Mouse (Mus musculus) hindbrain, embryonic 15.5 days (tissue): ENCODE data around the gene Mctp2. TPM values are rescaled to one million over a fixed set of nuclear protein-coding genes. Genes with fewer than 3 reads are reported as not detected.
A peak's percentile ranks its signal among the peaks of the same experiment; 100 is the strongest.
"Not testable (repeated sequence)": the region's sequence is repeated elsewhere in the genome, so short reads cannot be mapped to it uniquely, and the experiment has no call there.

ENCODE experiments used
- ATAC-seq: fragments of 200-750 bp; cut with Nextera tagmentation; 2 replicates; pipeline ENCODE4 v1.8.0; 2017; ENCODE audit warnings: low read depth, moderate number of reproducible peaks, moderate TSS enrichment; ENCODE audit not compliant: low FRiP score
- H3K27ac ChIP-seq: fragments of 300-500 bp; sonication (generic); replicated peaks from 2 replicates; pipeline ENCODE4 v1.5.1; 2015; ENCODE audit warnings: mild to moderate bottlenecking, inconsistent platforms
- H3K27me3 ChIP-seq: fragments of 300-500 bp; sonication (generic); 2 replicates; pipeline ENCODE4 v1.6.1; 2015; ENCODE audit warnings: control low read depth, inconsistent platforms
- H3K36me3 ChIP-seq: fragments of 300-500 bp; sonication (generic); 2 replicates; pipeline ENCODE4 v1.6.1; 2015; ENCODE audit warnings: control low read depth, inconsistent platforms
- H3K4me1 ChIP-seq: fragments of 300-500 bp; sonication (generic); replicated peaks from 2 replicates; pipeline ENCODE4 v1.6.1; 2015; ENCODE audit warnings: control low read depth, inconsistent platforms
- H3K4me2 ChIP-seq: fragments of 300-500 bp; sonication (generic); 2 replicates; pipeline ENCODE4 v1.6.1; 2015; ENCODE audit warnings: moderate library complexity, mild to moderate bottlenecking, inconsistent platforms
- H3K4me3 ChIP-seq: fragments of 300-500 bp; sonication (generic); 2 replicates; pipeline ENCODE4 v1.5.1; 2015; ENCODE audit warnings: mild to moderate bottlenecking, inconsistent platforms
- H3K9ac ChIP-seq: fragments of 300-500 bp; sonication (generic); 2 replicates; pipeline ENCODE4 v1.6.1; 2015; ENCODE audit warnings: inconsistent platforms
- H3K9me3 ChIP-seq: fragments of 300-500 bp; sonication (generic); 2 replicates; pipeline ENCODE4 v1.6.1; 2016; ENCODE audit warnings: control low read depth, inconsistent platforms
- WGBS: fragments of 180-500 bp; shearing (Covaris S2); methylation state at CpG from one replicate; pipeline ENCODE4 v1.1.7; 2015; 5-methylcytosine and 5-hydroxymethylcytosine counted together
- polyA plus RNA-seq: library from polyadenylated mRNA; unstranded; fragments of >200 nt; fragmentation: Nextera tagmentation; extraction: Ambion mirVana; gene quantifications from 2 replicates; pipeline ENCODE4 v1.2.1, GENCODE M21; 2015

Mctp2 gene
- polyA plus RNA-seq, 1 experiment from 2014 or later = 0.75 TPM

- Histone ChIP-seq H3K4me3 (no peak overlapping the region), H3K4me1 (no peaks in the 10 kb centered on the region), H3K36me3 (no peaks in the 10 kb centered on the region), H3K9ac (no peak overlapping the region), H3K27me3 (no peaks in the 10 kb centered on the region), H3K27ac (no peak overlapping the region), H3K4me2 (no peak overlapping the region), H3K9me3 (no peaks in the 10 kb centered on the region)
- 91% methylated on average over 8 of the region's 8 CpGs for WGBS
- no peak for ATAC-seq
Observed at GRCm38 (mm10) chr7:72260766-72261655, 45.4 kb downstream of the Mctp2 start.

DNA sequence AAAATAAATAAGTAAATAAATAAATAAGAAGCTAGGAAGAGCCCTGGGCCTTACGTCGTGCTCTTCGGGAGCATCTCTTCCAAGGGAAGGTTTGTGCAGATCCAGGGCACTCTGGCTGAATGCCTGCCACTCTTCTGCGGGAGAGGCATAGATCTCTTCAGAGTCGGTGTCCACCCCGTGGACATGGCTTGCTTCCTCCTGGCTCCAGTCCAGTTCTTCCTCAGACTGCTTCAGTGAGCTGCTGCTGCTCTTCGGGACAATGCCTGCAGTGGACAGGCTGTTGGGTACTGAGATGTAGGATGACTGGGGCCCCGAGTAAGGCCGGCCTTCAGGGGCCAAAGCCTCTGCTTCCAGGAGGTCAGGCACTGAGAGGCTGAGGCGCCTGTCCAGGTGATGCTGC lies 47.4 kb downstream of the Mctp2 start:
- Histone ChIP-seq H3K4me1 (no peaks in the 10 kb centered on the region), H3K9me3 (no peaks in the 10 kb centered on the region), H3K4me3 (no peak overlapping the region), H3K27ac (no peak overlapping the region), H3K36me3 (no peaks in the 10 kb centered on the region), H3K27me3 (no peaks in the 10 kb centered on the region), H3K9ac (no peak overlapping the region), H3K4me2 (no peak overlapping the region)
- WGBS = 88% methylated on average over 10 of the region's 10 CpGs
- no peak for ATAC-seq

- not testable (repeated sequence) for H3K4me1 ChIP-seq, H3K36me3 ChIP-seq, H3K27ac ChIP-seq, H3K9me3 ChIP-seq, H3K4me3 ChIP-seq, H3K4me2 ChIP-seq, H3K27me3 ChIP-seq, H3K9ac ChIP-seq, ATAC-seq
- 92% methylated on average over 9 of the region's 9 CpGs for WGBS
Observed at GRCm38 (mm10) chr7:72250326-72250725, 56.1 kb downstream of the Mctp2 start.

DNA sequence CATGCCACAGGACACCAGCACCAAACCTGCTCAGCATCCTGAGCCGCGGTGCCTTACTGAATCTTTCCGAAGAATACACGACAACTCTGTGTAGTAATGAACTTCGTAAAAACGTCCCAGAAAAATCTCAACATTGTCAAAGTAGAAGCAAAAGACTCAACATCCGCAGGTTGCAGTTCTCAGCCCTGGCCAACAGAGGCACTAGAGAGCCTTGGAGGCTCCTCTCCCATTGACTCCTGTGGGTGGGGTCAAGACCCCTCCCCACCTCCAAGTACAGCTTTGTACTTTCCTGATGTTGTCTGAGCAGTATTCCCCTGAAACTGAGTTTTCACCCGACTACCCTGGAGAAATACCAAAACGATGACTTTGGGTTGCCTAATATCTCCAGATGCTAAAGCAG lies 65.1 kb downstream of the Mctp2 start:
- Histone ChIP-seq H3K27ac (no peak overlapping the region), H3K9ac (no peak overlapping the region), H3K9me3 (no peaks in the 10 kb centered on the region), H3K36me3 (no peaks in the 10 kb centered on the region), H3K4me1 (no peaks in the 10 kb centered on the region), H3K4me2 (no peak overlapping the region), H3K4me3 (no peak overlapping the region), H3K27me3 (no peaks in the 10 kb centered on the region)
- 92% methylated on average over 9 of the region's 9 CpGs for WGBS
- ATAC-seq = no peak

GRCm38 (mm10) chr7:72239782-72240493 lies 66.5 kb downstream of the Mctp2 start:
- no peak overlapping the region for H3K4me2 ChIP-seq
- no peaks in the 10 kb centered on the region for H3K27me3 ChIP-seq
- H3K36me3 ChIP-seq = no peaks in the 10 kb centered on the region
- no peaks in the 10 kb centered on the region for H3K9me3 ChIP-seq
- 34% methylated on average over 3 of the region's 3 CpGs for WGBS
- H3K4me3 ChIP-seq = no peak overlapping the region
- ATAC-seq = no peak
- H3K4me1 ChIP-seq = no peaks in the 10 kb centered on the region
- H3K27ac ChIP-seq = no peak overlapping the region
- H3K9ac ChIP-seq = no peak overlapping the region

GRCm38 (mm10) chr7:72238575-72238974 lies 67.8 kb downstream of the Mctp2 start:
- WGBS = 49% methylated on average over 4 of the region's 4 CpGs
- Histone ChIP-seq H3K9ac (no peak overlapping the region), H3K36me3 (no peaks in the 10 kb centered on the region), H3K4me2 (no peak overlapping the region), H3K27ac (no peak overlapping the region), H3K9me3 (no peaks in the 10 kb centered on the region), H3K4me1 (no peaks in the 10 kb centered on the region), H3K4me3 (no peak overlapping the region), H3K27me3 (no peaks in the 10 kb centered on the region)
- ATAC-seq = 0 out of 2 replicates have a peak, but pooled peaks have one; percentile 34

DNA sequence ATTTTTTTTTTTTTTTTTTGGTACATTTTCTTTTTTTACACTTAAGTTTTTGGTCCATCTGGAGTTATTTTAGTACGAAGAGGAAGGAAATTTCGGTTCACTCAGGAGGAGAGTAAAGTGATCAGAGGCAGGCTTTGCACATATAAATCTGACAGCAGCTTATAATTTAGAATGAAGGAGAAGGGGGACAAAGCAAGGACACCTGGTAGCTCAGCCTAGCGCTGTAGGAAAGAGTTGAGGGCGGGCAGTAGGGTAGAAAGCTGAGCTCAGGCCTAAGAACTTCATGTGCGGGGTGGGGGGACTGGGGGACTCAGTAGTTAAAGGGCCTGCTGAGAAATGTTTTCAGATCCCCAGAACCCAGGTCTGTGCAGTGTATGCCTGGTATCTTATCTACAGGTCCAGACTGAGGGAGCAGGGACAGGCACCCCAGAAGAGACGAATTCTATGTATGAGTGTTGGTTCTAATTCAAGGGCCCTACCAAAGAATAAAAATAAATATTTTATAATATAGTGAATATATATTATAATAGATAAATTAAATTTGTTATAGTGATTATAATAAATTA lies 71.9 kb downstream of the Mctp2 start:
- Histone ChIP-seq H3K36me3 (no peaks in the 10 kb centered on the region), H3K27ac (no peak overlapping the region), H3K27me3 (no peaks in the 10 kb centered on the region), H3K9ac (no peak overlapping the region), H3K4me1 (no peaks in the 10 kb centered on the region), H3K4me3 (no peak overlapping the region), H3K4me2 (no peak overlapping the region), H3K9me3 (no peaks in the 10 kb centered on the region)
- 81% methylated on average over 6 of the region's 6 CpGs for WGBS
- ATAC-seq = no peak

GRCm38 (mm10) chr7:72231182-72231877 lies 75.1 kb downstream of the Mctp2 start:
- Histone ChIP-seq H3K27ac (no peak overlapping the region), H3K4me1 (no peaks in the 10 kb centered on the region), H3K36me3 (no peaks in the 10 kb centered on the region), H3K27me3 (no peaks in the 10 kb centered on the region), H3K9me3 (no peaks in the 10 kb centered on the region), H3K4me2 (no peak overlapping the region), H3K9ac (no peak overlapping the region), H3K4me3 (no peak overlapping the region)
- WGBS = 16% methylated on average over 7 of the region's 7 CpGs
- ATAC-seq = no peak

GRCm38 (mm10) chr7:72229925-72230324 lies 76.5 kb downstream of the Mctp2 start:
- no peaks in the 10 kb centered on the region for H3K27me3 ChIP-seq
- no peak for ATAC-seq
- WGBS = 24% methylated on average over 7 of the region's 7 CpGs
- H3K4me3 ChIP-seq = no peak overlapping the region
- H3K4me2 ChIP-seq = no peak overlapping the region
- no peak overlapping the region for H3K27ac ChIP-seq
- no peak overlapping the region for H3K9ac ChIP-seq
- H3K4me1 ChIP-seq = no peaks in the 10 kb centered on the region
- no peaks in the 10 kb centered on the region for H3K36me3 ChIP-seq
- H3K9me3 ChIP-seq = no peaks in the 10 kb centered on the region

DNA sequence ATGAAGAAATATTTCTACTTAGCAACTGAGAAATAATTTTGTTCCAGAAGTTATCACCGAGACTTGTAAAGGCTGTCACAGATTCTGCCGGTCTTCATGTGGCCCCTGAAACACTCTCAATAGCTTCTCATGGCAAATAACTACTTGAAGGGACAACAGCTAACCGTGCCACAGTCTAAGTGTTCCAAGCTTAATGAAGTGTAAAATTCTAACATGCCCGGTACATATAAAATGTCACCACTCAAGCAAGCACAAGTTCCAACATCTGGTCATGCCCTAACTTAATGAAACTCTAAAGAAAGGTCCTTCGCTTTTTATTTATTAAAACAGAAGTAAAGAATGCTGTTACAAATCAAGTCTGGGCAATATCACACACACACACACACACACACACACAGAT lies 82.8 kb downstream of the Mctp2 start:
- Histone ChIP-seq H3K4me1 (no peaks in the 10 kb centered on the region), H3K4me2 (no peak overlapping the region), H3K9me3 (no peaks in the 10 kb centered on the region), H3K36me3 (no peaks in the 10 kb centered on the region), H3K4me3 (no peak overlapping the region), H3K27me3 (no peaks in the 10 kb centered on the region), H3K27ac (no peak overlapping the region), H3K9ac (no peak overlapping the region)
- WGBS = 57% methylated on average over 5 of the region's 5 CpGs
- ATAC-seq = no peak

- 77% methylated on average over 8 of the region's 8 CpGs for WGBS
- no peak overlapping the region for H3K9ac ChIP-seq
- H3K4me1 ChIP-seq = no peaks in the 10 kb centered on the region
- H3K36me3 ChIP-seq = no peaks in the 10 kb centered on the region
- H3K9me3 ChIP-seq = no peaks in the 10 kb centered on the region
- H3K27ac ChIP-seq = no peak overlapping the region
- no peaks in the 10 kb centered on the region for H3K27me3 ChIP-seq
- H3K4me2 ChIP-seq = no peak overlapping the region
- H3K4me3 ChIP-seq = no peak overlapping the region
- no peak for ATAC-seq
Observed at GRCm38 (mm10) chr7:72222532-72222931, 83.9 kb downstream of the Mctp2 start.

DNA sequence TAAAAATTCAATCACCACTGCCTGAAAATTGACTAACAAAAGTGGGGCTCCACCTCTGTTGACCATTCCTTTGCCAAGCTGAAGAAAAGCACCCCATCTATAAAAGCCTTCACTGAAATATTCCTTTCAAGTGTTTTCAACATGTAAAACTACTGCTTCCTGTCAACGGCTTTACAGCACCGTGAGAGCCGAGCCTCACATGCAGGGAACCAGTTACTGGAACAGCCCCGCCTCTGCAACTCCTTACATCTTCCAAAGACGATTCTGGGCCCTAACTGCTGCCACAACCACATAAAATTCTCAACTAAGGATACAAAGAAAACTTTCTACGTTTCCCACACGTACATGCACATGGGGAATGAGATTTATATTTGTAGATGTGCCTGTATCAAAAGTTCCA lies 88.4 kb downstream of the Mctp2 start:
- Histone ChIP-seq H3K4me3 (no peak overlapping the region), H3K4me2 (no peak overlapping the region), H3K9ac (no peak overlapping the region), H3K4me1 (no peaks in the 10 kb centered on the region), H3K27ac (no peak overlapping the region), H3K27me3 (no peaks in the 10 kb centered on the region), H3K36me3 (no peaks in the 10 kb centered on the region), H3K9me3 (no peaks in the 10 kb centered on the region)
- WGBS = 73% methylated on average over 7 of the region's 7 CpGs
- no peak for ATAC-seq
